Mouse (Mus musculus) limb, embryonic 13.5 days (tissue): ENCODE measurements at regions not wholly inside any gene's neighbourhood (a gene's known extent, or its start where the extent isn't known, plus 50 kb on each side); places are given as distances from the start of the nearest gene placed in this dataset.

Experiments used
- ATAC-seq: fragments of 200-750 bp; cut with Nextera tagmentation; 2 replicates; pipeline ENCODE4 v1.8.0; 2017; ENCODE audit warnings: low read depth, moderate number of reproducible peaks, moderate TSS enrichment; ENCODE audit not compliant: low FRiP score
- H3K27ac ChIP-seq: fragments of 300-500 bp; sonication (generic); 2 replicates; pipeline ENCODE4 v1.5.1; 2015; ENCODE audit warnings: inconsistent platforms, mild to moderate bottlenecking, moderate library complexity
- H3K27me3 ChIP-seq: fragments of 300-500 bp; sonication (generic); 2 replicates; pipeline ENCODE4 v1.6.1; 2015; ENCODE audit warnings: mild to moderate bottlenecking, inconsistent platforms
- H3K36me3 ChIP-seq: fragments of 300-500 bp; sonication (generic); 2 replicates; pipeline ENCODE4 v1.6.1; 2015; ENCODE audit warnings: inconsistent platforms, mild to moderate bottlenecking, moderate library complexity
- H3K4me1 ChIP-seq: fragments of 300-500 bp; sonication (generic); 2 replicates; pipeline ENCODE4 v1.6.1; 2015; ENCODE audit warnings: inconsistent platforms
- H3K4me2 ChIP-seq: fragments of 300-500 bp; sonication (generic); replicated peaks from 2 replicates; pipeline ENCODE4 v1.6.1; 2015; ENCODE audit warnings: inconsistent platforms, mild to moderate bottlenecking, moderate library complexity
- H3K4me3 ChIP-seq: fragments of 300-500 bp; sonication (generic); 2 replicates; pipeline ENCODE4 v1.5.1; 2015; ENCODE audit warnings: moderate library complexity, mild to moderate bottlenecking, inconsistent platforms
- H3K9ac ChIP-seq: fragments of 300-500 bp; sonication (generic); 2 replicates; pipeline ENCODE4 v1.6.1; 2015; ENCODE audit warnings: mild to moderate bottlenecking, inconsistent platforms
- H3K9me3 ChIP-seq: fragments of 300-500 bp; sonication (generic); 2 replicates; pipeline ENCODE4 v1.6.1; 2016; ENCODE audit warnings: inconsistent platforms
- WGBS: fragments of 180-500 bp; shearing (Covaris S2); methylation state at CpG from one replicate; pipeline ENCODE4 v1.1.7; 2015; 5-methylcytosine and 5-hydroxymethylcytosine counted together

DNA sequence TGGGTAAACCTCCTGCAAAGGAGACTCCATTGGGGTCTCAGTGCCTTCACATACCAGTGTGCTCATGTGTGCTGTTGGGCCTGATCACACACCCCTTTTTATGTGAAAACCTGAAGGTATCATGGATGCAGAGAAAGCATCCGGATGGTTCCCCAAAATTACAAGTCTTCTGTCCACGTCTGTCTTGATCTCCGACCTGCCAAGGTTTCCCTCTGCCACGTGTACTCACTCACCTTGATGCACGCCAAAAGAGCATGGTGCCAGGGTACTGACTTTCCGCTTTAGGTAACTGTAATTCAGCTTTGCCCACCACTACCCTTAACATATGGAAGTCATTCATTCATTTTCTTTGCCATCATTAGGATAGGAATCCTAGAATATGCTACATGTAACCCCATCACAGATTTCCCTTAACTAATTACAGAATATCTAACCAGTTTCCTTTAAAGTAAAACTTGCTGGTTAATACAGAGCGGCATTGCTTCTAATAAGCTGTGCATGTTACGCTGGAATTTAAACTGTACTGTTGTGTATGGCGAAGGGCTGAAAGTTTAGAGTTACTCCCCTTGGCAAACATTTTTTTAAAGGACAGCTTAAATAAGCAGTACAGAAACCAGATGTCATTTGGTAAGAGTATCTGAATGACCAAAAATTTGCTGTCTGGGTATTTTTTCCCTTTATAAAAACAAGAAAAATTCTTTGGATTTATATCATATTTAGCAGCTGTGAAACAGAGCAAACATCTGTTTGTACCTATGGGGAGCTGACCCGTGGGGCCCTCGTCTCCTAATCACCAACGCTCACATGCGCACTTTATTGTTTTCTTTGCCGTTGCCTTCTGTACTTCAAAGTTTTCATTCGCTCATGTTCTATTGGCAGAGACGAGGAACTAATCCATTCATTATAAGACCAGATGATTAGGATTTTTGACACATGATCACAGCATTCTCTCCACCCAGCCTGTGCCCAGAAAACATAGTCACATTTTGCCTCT lies 131.4 kb upstream of the Gm15217 start:
- WGBS: 32% methylated on average over 16 of the region's 16 CpGs
- peak overlapping the region; percentile 5; the same call in 1 of the 2 replicates for H3K4me2 ChIP-seq
- no peak overlapping the region for H3K27ac ChIP-seq
- H3K4me3 ChIP-seq: no peak overlapping the region
- H3K36me3 ChIP-seq: no peaks in the 10 kb centered on the region
- no peak overlapping the region for H3K9ac ChIP-seq
- peak; percentile 40; the same call in 1 of the 2 replicates for ATAC-seq
- H3K9me3 ChIP-seq: no peaks in the 10 kb centered on the region
- no peaks in the 10 kb centered on the region for H3K27me3 ChIP-seq
- H3K4me1 ChIP-seq: peaks cover 11% of the 10 kb centered on the region

DNA sequence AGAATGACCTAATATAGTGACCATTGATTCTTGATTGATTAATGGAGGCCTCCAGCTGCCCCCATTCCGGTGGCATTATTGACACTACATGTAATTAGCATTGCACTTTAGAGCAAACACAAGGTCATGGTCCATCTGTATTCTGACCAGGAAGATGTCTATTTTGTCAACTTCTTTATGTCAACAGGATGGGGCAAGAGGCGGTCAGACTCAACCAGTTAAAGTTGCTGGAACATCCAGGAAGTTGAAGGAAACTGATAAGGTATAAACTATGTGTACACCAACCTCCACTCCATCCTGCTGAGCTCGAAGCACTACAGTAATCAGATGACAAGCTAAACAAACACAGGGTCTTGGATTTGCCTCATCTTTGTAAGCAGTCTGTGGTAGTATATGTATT lies 130.1 kb upstream of the Gm15217 start:
- H3K4me2 ChIP-seq: no peak overlapping the region
- H3K4me1 ChIP-seq: peaks cover 11% of the 10 kb centered on the region
- H3K36me3 ChIP-seq: no peaks in the 10 kb centered on the region
- no peak overlapping the region for H3K4me3 ChIP-seq
- no peak overlapping the region for H3K9ac ChIP-seq
- WGBS: 70% methylated on average over 3 of the region's 3 CpGs
- no peaks in the 10 kb centered on the region for H3K9me3 ChIP-seq
- ATAC-seq: no peak
- H3K27me3 ChIP-seq: no peaks in the 10 kb centered on the region
- no peak overlapping the region for H3K27ac ChIP-seq

DNA sequence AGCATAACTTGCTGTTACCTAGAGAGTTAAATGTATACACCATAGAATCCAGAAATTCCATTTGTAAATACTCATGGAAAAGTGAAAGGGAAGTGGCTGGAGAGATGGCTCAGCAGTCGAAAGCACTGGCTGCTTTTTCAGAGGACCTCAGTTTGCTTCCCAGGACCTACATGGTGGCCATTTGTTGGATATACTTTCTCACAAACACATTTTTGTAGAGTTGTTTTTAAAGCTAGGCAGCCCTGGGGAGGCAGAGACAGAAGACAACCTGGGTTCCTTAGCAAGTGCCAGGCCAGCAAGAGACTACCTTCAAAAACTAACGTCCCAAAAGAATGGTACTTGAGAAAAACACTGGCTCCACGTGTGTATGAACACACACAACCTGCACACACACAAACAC lies 124.0 kb upstream of the Gm15217 start:
- Histone ChIP-seq H3K4me3 (no peak overlapping the region), H3K9ac (no peak overlapping the region), H3K4me2 (no peak overlapping the region), H3K9me3 (no peaks in the 10 kb centered on the region), H3K27ac (no peak overlapping the region), H3K4me1 (peaks cover 10% of the 10 kb centered on the region; the same call in 1 of the 2 replicates), H3K36me3 (no peaks in the 10 kb centered on the region), H3K27me3 (no peaks in the 10 kb centered on the region)
- no peak for ATAC-seq
- WGBS: 73% methylated on average over 3 of the region's 3 CpGs

DNA sequence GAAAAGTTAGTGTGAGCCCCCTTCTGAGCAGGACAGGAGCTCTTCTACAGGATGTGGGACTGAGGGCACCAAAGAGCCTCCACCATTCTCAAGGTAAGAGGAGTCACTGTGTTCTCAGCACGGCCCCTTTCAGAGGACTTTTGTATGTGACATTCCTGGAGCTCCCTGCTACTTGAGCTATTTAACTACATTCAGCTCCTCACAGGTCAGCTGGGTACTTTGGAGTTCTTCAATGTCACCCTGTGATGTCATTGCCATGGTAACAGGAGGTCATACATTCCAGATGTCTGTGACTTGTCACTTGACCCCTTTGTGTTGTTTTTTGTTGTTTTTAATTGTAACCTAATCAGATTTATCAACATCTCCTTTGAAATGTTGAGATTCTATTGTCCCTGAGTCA lies 122.9 kb upstream of the Gm15217 start:
- Histone ChIP-seq H3K9ac (no peak overlapping the region), H3K4me1 (peaks cover 10% of the 10 kb centered on the region; the same call in 1 of the 2 replicates), H3K9me3 (no peaks in the 10 kb centered on the region), H3K36me3 (no peaks in the 10 kb centered on the region), H3K27me3 (no peaks in the 10 kb centered on the region), H3K4me2 (no peak overlapping the region), H3K27ac (no peak overlapping the region), H3K4me3 (no peak overlapping the region)
- no peak for ATAC-seq
- WGBS: 12% methylated on average over 1 of the region's 1 CpGs

DNA sequence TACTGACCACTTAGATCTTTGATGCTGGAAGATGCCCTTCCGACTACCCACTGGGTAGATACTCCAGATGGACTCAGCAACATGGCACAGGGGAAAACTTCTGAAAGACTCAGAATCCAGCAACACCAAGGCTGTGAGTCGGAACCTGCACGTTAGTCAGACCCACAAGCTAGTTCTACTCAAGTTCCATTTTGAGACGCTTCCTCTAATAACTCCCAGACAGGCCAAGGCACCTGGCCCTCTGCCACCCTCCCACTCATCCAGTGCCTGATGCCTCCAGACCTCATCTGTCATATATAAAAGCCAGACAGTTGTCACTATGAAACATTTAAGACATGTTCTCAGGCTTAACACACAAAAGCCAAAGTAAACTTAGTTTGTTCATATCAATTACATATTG lies 121.9 kb upstream of the Gm15217 start:
- 73% methylated on average over 4 of the region's 4 CpGs for WGBS
- H3K4me1 ChIP-seq: peaks cover 10% of the 10 kb centered on the region; the same call in 1 of the 2 replicates
- no peaks in the 10 kb centered on the region for H3K9me3 ChIP-seq
- H3K27ac ChIP-seq: no peak overlapping the region
- ATAC-seq: no peak
- no peak overlapping the region for H3K4me2 ChIP-seq
- H3K36me3 ChIP-seq: no peaks in the 10 kb centered on the region
- no peak overlapping the region for H3K9ac ChIP-seq
- H3K4me3 ChIP-seq: no peak overlapping the region
- H3K27me3 ChIP-seq: no peaks in the 10 kb centered on the region

DNA sequence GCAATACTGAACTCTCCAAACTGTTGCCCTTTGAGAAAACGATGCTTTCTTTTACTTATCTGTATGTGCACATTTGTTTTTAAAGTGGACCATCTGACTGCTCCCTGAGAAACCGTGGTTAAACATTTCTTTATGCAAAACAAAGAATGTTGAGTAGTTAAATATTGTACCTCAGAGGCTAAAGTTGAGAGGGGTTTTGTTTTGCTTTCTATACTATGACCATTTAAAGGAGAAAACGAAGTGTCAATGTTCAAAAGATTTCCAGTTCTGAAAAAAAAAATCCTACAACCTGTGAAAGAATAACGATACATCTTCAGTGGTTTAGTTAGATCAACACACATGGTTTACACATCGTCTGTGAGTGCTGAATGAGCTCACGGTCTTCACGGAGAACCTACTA lies 120.7 kb upstream of the Gm15217 start:
- no peak overlapping the region for H3K27ac ChIP-seq
- H3K36me3 ChIP-seq: no peaks in the 10 kb centered on the region
- H3K4me2 ChIP-seq: no peak overlapping the region
- H3K4me1 ChIP-seq: peaks cover 10% of the 10 kb centered on the region; the same call in 1 of the 2 replicates
- no peak overlapping the region for H3K4me3 ChIP-seq
- H3K9ac ChIP-seq: no peak overlapping the region
- 74% methylated on average over 7 of the region's 7 CpGs for WGBS
- no peak for ATAC-seq
- no peaks in the 10 kb centered on the region for H3K9me3 ChIP-seq
- no peaks in the 10 kb centered on the region for H3K27me3 ChIP-seq

DNA sequence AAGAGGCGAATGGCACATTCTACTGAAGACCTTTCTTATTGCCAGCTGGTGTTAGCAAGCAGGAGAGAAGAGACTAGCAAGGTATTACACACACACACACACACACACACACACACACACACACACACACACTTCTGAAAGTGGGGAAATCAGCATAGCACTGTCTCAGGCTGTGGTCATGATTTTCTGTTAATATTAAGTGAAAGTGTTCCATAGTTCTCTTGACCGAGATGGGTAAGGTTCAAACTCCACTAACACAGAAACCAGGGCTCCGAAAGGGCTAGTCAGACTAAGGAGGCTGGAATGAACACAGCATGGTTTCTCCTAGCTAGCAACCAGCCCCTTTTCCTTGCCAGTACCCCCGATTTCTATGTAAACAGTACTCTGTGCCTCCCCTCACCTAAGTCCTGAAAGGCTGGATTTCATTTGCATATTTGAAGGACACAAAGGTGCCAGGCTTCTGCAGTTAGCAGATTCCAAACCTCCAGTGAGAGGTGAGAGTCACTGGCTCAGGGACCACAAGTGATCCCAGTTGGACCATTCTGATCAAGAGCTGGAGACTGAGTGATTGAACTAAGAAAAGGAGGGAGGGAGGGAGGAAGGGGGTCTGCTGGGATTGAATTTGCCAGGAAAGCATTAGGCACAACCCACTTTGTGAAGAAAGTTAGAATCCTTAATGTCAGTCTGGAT lies 118.8 kb upstream of the Gm15217 start:
- Histone ChIP-seq H3K36me3 (no peaks in the 10 kb centered on the region), H3K4me1 (peaks cover 5% of the 10 kb centered on the region; the same call in 1 of the 2 replicates), H3K4me2 (no peak overlapping the region), H3K27me3 (no peaks in the 10 kb centered on the region), H3K9ac (no peak overlapping the region), H3K9me3 (no peaks in the 10 kb centered on the region), H3K27ac (no peak overlapping the region), H3K4me3 (no peak overlapping the region)
- 78% methylated on average over 4 of the region's 4 CpGs for WGBS
- no peak for ATAC-seq

DNA sequence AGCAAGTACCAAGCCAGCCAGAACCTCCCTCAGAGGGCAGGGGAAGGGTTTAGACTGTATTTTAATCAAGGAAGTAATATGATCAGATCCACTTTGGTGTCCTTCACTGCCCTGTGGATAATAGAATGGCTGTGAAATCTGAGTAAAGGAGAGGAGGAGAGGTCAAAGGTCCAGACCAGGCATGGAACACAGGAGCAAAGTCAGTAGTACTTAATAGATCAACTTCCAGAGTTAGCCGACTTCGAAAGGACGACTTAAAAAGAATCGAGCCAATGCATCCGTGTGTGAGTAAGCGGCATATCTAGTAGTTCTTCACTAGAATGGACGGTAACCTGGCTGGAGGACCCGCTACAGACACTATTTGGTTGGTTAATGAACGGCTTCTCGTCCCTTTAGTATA lies 103.8 kb upstream of the Gm15217 start:
- Histone ChIP-seq H3K9ac (no peak overlapping the region), H3K27ac (no peak overlapping the region), H3K4me1 (no peaks in the 10 kb centered on the region), H3K27me3 (no peaks in the 10 kb centered on the region), H3K36me3 (no peaks in the 10 kb centered on the region), H3K9me3 (no peaks in the 10 kb centered on the region), H3K4me2 (no peak overlapping the region), H3K4me3 (no peak overlapping the region)
- no peak for ATAC-seq
- WGBS: 85% methylated on average over 10 of the region's 10 CpGs

DNA sequence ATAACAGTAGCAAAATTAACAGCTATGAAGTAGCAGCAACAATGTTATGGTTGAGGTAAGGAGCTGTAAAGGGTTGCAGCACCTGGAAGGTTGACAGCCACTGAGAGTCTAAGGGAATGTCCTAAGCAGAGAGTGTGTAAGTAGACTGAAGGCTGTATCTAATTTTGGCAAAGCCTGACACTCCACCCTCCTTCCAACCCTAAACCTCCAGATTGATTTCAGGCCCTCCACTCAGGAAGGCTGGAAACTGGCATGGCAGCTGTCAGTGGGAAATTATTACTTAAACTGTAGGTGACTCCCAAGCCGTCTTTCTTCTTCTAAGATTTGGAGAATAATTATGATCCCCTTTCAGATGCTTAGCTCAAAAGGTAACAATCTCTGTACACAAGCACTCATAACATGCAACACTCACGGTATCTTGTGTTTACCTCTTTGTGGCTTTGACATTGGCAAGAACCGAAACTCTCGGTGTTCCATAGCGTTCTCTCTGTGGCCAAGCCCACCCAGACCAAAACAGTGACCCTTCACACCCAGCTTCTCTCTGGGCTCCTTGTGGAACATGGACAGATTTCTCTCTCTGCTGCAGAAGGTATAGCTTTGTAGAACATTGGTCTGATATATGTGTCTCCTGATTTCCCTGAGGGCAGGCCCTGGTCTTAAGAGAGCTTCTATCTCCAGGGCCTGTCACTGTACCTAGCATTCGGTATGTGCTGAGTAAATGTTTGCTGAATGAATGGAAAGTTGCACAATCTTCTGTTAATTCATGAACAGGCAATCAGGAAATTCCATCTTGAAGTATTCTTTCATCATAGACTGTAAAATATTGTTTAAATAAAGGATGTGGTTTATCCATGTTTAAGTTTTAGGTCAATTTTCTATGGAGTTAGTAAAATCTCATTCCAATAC lies 102.0 kb upstream of the Gm15217 start:
- no peaks in the 10 kb centered on the region for H3K27me3 ChIP-seq
- H3K36me3 ChIP-seq: no peaks in the 10 kb centered on the region
- no peak for ATAC-seq
- H3K4me2 ChIP-seq: no peak overlapping the region
- no peak overlapping the region for H3K9ac ChIP-seq
- 88% methylated on average over 6 of the region's 6 CpGs for WGBS
- H3K4me1 ChIP-seq: no peaks in the 10 kb centered on the region
- H3K27ac ChIP-seq: no peak overlapping the region
- no peaks in the 10 kb centered on the region for H3K9me3 ChIP-seq
- H3K4me3 ChIP-seq: no peak overlapping the region

DNA sequence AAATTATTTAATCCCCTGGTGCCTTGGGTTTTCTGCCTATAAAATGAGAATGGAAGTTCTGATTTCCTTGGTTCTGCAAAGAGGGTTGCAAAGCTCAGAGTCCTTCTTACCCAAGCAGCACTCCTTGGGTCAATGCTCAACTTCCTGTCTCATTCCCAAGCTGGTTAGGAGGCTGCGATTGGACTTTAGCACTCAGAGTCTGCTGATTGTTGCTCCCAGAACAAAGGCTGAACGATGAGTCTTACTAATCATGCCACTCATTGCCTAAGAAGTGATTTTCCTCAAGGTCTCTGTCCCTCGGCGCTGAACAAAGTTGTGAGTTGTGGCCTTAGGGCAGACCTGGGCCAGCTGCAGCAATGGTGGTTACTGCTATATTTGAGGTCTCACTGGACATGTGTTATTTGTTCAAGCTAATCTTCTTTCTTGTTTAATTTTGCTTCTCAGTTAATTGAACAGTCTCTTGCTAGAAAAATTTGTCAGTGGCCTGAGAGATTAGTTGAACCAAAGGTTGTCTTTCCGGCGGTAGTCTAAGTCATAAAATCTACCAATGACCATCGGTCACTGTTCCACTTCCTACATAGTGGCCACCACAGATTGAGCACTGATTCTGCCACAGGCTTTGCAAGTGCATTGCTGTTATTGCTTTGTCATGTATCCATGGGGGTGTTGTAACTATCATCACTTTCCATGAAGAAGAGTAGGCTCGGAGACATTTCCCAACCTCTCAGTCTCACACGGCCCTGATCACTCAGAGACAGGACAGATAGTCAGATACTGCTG lies 101.2 kb upstream of the Gm15217 start:
- H3K36me3 ChIP-seq: no peaks in the 10 kb centered on the region
- no peak overlapping the region for H3K4me2 ChIP-seq
- no peaks in the 10 kb centered on the region for H3K9me3 ChIP-seq
- H3K27me3 ChIP-seq: no peaks in the 10 kb centered on the region
- no peaks in the 10 kb centered on the region for H3K4me1 ChIP-seq
- WGBS: 91% methylated on average over 9 of the region's 9 CpGs
- H3K27ac ChIP-seq: no peak overlapping the region
- no peak for ATAC-seq
- no peak overlapping the region for H3K9ac ChIP-seq
- H3K4me3 ChIP-seq: no peak overlapping the region

DNA sequence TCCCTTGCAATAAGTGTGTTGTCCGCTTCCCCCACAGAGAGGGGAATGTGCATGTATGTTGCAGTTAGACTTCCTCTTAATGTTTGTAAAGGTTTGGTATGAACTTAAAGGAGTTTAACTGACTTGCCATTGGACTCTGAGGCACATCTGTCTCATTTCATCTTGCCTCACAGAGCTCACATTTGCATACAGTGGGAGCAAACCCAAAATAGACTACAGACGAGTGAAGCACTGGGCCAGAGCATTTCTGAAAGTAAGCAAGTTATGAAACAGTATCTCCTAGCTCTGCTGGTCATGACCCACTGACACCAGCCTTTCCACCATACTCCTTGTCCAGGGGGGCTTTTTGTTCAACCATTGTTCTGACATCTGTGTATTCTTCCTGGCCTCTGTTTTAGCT lies 86.8 kb upstream of the Gm15217 start:
- H3K9ac ChIP-seq: no peak overlapping the region
- no peak overlapping the region for H3K4me2 ChIP-seq
- H3K36me3 ChIP-seq: no peaks in the 10 kb centered on the region
- no peaks in the 10 kb centered on the region; the same call in 1 of the 2 replicates for H3K9me3 ChIP-seq
- no peaks in the 10 kb centered on the region for H3K27me3 ChIP-seq
- no peak overlapping the region for H3K27ac ChIP-seq
- 63% methylated on average over 2 of the region's 2 CpGs for WGBS
- H3K4me3 ChIP-seq: no peak overlapping the region
- no peak for ATAC-seq
- no peaks in the 10 kb centered on the region for H3K4me1 ChIP-seq
